In genomic region chr13:114159634-114160391, GRCm38 (mm10) we compare ENCODE assay signal across 18 mouse cellular contexts.
A peak's percentile ranks its signal among the peaks of the same experiment; 100 is the strongest.
DNase-seq lines count a peak whose midpoint lies in the region; ATAC-seq lines count a peak whose summit lies in the region.
"Had no signal": no experiment of that assay in that cellular context is flagged by ENCODE, and none has a peak within 500 bp of the region (broad histone marks: within the 10 kb centered on the region; RNA-seq: fewer than 3 reads in every experiment).

No protein-coding gene starts in this region.

- 40% methylated on average over 13 of the region's 13 CpGs for WGBS in intestine, embryonic 15.5 days
- 45% methylated on average over 13 of the region's 13 CpGs for WGBS in intestine, embryonic 16.5 days
- 36% methylated on average over 13 of the region's 13 CpGs for WGBS in limb, embryonic 12.5 days

- H3K9me3 ChIP-seq in intestine, embryonic 15.5 days: no peaks in the 10 kb centered on the region
- H3K9me3 ChIP-seq in intestine, embryonic 16.5 days (ENCODE audit: control insufficient read depth, low read length): no peaks in the 10 kb centered on the region
- no peaks in the 10 kb centered on the region for H3K9me3 ChIP-seq in limb, embryonic 12.5 days
- H3K9me3 ChIP-seq: heart, embryonic 13.5 days; stomach, embryonic 15.5 days had no signal

- no peaks in the 10 kb centered on the region for H3K36me3 ChIP-seq in intestine, embryonic 15.5 days
- no peaks in the 10 kb centered on the region for H3K36me3 ChIP-seq in intestine, embryonic 16.5 days (ENCODE audit: control insufficient read depth, insufficient read depth, low read length)
- peaks cover 5% of the 10 kb centered on the region; the same call in 1 of the 2 replicates for H3K36me3 ChIP-seq in limb, embryonic 12.5 days
- H3K36me3 ChIP-seq: stomach, embryonic 15.5 days had no signal

- no peak overlapping the region for H3K9ac ChIP-seq in intestine, embryonic 15.5 days
- no peak overlapping the region for H3K9ac ChIP-seq in intestine, embryonic 16.5 days (ENCODE audit: low read depth, low read length)
- H3K9ac ChIP-seq in limb, embryonic 12.5 days (replicated peaks): no peak overlapping the region
- H3K9ac ChIP-seq: heart, embryonic 13.5 days; stomach, embryonic 15.5 days had no signal

- no peaks in the 10 kb centered on the region for H3K27me3 ChIP-seq in intestine, embryonic 15.5 days (replicated peaks)
- no peaks in the 10 kb centered on the region for H3K27me3 ChIP-seq in intestine, embryonic 16.5 days (replicated peaks; ENCODE audit: control insufficient read depth, insufficient read depth, low read length)
- H3K27me3 ChIP-seq in limb, embryonic 12.5 days: no peaks in the 10 kb centered on the region
- H3K27me3 ChIP-seq: heart, embryonic 13.5 days; stomach, embryonic 15.5 days had no signal

- DNase-seq in 3T3-L1 (ENCODE audit: low read depth, low spot score): peak; percentile 7
- DNase-seq in embryo, embryonic 11 days: peak; percentile 62
- DNase-seq in left cerebral cortex, adult 18-20 months (ENCODE audit: low spot score in 2 of 2): no peak
- DNase-seq: B cell, adult 2 months; cerebellum, adult 11 months; gastrocnemius, postnatal 25 days; heart, postnatal 4 days; kidney, postnatal 36 days; lung, adult 18-20 months; thymus, postnatal 25 days had no signal

- H3K4me3 ChIP-seq in intestine, embryonic 15.5 days (replicated peaks): no peak overlapping the region
- H3K4me3 ChIP-seq in intestine, embryonic 16.5 days (ENCODE audit: low read length): no peak overlapping the region
- no peak overlapping the region for H3K4me3 ChIP-seq in limb, embryonic 12.5 days (replicated peaks)
- H3K4me3 ChIP-seq: heart, embryonic 13.5 days; stomach, embryonic 15.5 days had no signal

- no peaks in the 10 kb centered on the region for H3K4me1 ChIP-seq in intestine, embryonic 15.5 days (replicated peaks)
- peaks cover 3% of the 10 kb centered on the region; the same call in 1 of the 2 replicates for H3K4me1 ChIP-seq in intestine, embryonic 16.5 days (ENCODE audit: control insufficient read depth, insufficient read depth, low read length)
- peaks cover 22% of the 10 kb centered on the region for H3K4me1 ChIP-seq in limb, embryonic 12.5 days (replicated peaks)
- H3K4me1 ChIP-seq: stomach, embryonic 15.5 days had no signal

- no peak overlapping the region for H3K27ac ChIP-seq in intestine, embryonic 15.5 days
- H3K27ac ChIP-seq in intestine, embryonic 16.5 days (ENCODE audit: low read length): no peak overlapping the region
- peak overlapping the region; percentile 47 for H3K27ac ChIP-seq in limb, embryonic 12.5 days
- H3K27ac ChIP-seq: heart, embryonic 13.5 days; macrophage; stomach, embryonic 15.5 days had no signal

- 0 out of 2 replicates have a peak, but pooled peaks have one; percentile 15 for ATAC-seq in intestine, embryonic 15.5 days
- no peak for ATAC-seq in intestine, embryonic 16.5 days
- ATAC-seq in limb, embryonic 12.5 days (ENCODE audit: insufficient number of reproducible peaks, insufficient read depth, low FRiP score, low TSS enrichment, low read depth): peak; percentile 73; the same call in 1 of the 2 replicates
- no peak for ATAC-seq in cerebellum, adult (ENCODE audit: insufficient number of reproducible peaks, low FRiP score, low TSS enrichment)
- ATAC-seq: forebrain, embryonic 16.5 days had no signal

- no peak overlapping the region for H3K4me2 ChIP-seq in intestine, embryonic 15.5 days (replicated peaks)
- H3K4me2 ChIP-seq in intestine, embryonic 16.5 days (ENCODE audit: low read depth, low read length): no peak overlapping the region
- peak overlapping the region; percentile 6; the same call in 1 of the 2 replicates for H3K4me2 ChIP-seq in limb, embryonic 12.5 days
- H3K4me2 ChIP-seq: heart, embryonic 13.5 days; stomach, embryonic 15.5 days had no signal

Comparison
In these comparisons a context has a peak if more than half of its experiments do, and no peak if none do; other contexts are left out.
1. ATAC-seq: peak in intestine, embryonic 15.5 days (single experiment) and limb, embryonic 12.5 days (single experiment); none in intestine, embryonic 16.5 days (single experiment) and cerebellum, adult (single experiment).
2. DNase-seq: peak in 3T3-L1 (single experiment) and embryo, embryonic 11 days (single experiment); none in left cerebral cortex, adult 18-20 months (0 of 2).